Mouse (Mus musculus) G1E-ER4 (cell line): ENCODE measurements around the gene Myo1f. TPM values are rescaled to one million over a fixed set of nuclear protein-coding genes. Genes with fewer than 3 reads are reported as not detected.

Source experiments
- GATA1 ChIP-seq: IDR thresholded peaks from one replicate; pipeline ENCODE4 v1.8.0; 2012; ENCODE audit warnings: low read length, inconsistent platforms
- polyA plus RNA-seq: library from polyadenylated mRNA; stranded (reverse); fragments of >175 nt; gene quantifications from 2 replicates; pipeline ENCODE4 v1.2.3, GENCODE M21; 2012

Myo1f gene
- polyA plus RNA-seq, 1 experiment: not detected

DNA sequence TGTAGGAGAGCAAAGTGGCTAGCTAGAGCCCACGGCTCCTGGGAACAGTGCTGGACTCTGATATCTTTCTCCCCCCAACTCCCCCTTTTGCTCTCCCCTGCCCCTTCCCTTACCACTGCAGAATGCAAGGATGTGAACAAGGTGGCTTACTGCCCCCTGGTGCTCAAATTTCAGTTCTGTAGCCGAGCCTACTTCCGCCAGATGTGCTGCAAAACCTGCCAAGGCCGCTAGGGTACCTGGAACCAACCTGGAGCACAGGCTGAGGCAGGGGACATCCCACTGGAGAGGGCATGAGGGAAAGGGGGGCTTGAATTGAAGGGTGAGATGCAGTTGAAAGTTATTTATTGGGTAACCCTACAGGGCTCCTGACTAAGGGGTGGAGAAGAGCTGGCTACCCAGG is 2.5 kb upstream of the Myo1f start:
- no peak for TF ChIP-seq GATA1

DNA sequence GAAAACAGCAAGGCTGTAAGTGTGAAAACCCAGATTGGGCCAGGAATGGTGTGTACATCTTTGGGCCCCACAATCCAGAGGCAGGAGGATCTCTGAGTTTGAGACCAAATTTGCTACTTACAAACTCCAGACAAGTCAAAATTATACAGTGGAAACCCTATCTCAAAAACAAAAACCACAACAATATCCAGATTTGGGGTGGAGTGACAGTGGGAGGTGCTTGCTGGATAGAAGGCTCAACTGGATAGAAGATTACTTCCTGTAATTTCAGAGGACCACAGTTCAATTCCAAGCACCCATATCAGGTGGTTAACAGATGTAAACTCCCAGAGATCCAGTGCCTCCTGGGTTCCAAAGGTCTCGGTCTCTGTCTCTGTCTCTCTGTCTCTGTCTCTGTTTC is 971 bp upstream of the Myo1f start:
- TF ChIP-seq GATA1: no peak

DNA sequence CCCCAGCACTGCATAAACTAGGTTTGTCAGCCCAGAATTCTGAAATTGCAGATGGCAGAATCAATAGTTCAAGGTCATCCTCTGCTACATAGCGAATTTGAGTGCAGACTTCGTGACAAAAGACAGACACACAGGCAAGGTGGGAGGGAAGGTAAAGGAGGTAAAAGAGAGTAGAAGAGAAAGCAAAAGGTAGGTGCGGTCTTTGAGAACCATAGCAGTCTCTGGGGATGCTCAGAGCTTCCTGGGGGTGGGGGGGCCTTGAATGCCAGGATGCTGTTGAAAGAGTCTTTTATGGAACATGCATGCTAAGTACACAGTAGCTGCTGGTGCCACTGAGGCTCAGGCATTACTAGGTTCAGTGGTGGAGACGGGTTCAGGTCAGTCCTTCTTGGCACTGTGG is 2.4 kb downstream of the Myo1f start:
- no peak for TF ChIP-seq GATA1

DNA sequence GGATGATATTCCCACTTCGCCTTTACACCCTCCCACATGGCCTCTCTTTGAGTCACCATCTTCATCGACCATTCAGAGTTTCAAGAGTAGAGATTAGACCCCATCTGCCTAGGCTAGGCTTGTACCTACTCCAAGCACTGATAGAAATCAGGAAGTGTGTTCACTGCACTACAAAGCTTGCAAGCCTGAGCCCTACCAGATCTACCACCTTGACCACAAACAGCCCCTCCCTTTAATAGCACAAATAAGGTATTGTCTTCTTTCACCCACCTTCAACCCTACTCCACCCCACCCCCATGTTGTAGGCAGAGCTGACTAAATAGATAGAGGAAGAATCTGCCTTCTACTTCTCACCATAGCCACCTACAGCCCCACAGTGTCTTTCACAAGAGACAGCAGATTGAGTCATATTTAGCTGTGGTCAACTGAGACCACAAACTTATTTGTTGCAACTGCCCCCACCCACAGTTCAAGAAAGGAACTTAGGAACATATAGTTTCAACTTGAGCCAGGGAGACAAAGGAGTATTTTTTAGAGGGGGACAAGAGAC is 8.1 kb downstream of the Myo1f start:
- no peak for TF ChIP-seq GATA1

DNA sequence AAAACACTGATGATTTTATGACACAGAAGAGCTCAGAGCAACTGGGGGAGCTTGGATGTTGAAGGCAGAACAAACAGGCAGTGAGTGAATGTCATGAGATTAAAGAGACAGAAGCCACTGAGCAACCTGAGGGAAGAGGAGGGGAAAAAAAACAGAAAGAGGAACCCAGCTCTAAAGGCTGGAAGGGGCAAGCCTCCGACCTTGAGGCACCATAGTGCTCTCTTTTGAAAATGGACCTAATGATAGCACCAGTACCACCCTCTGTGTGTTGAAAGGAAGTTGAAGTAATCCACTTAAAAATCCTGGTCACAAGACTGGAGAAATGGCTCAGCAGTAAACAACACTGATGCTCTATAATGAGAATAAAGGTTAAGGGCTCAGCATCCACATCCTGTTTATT is 9.1 kb downstream of the Myo1f start:
- no peak for TF ChIP-seq GATA1

DNA sequence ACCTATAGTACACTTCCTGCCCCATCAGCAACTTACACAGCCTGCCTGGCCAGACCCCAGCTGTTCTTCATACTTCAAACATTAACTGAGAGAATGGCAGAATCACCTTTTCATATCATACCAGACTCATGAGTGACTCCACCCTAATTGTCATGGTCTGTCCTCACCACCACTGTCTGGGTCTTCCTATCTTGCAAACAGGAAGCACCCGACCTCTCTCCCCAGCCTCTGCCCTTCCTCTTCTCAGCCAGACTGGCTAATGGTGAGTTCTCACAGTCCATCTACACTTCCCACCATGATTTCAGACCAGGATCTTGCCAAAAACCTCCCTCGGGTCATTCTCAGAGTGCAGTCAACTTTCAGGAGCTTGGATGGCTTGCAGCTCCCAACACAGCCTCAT is 10.7 kb downstream of the Myo1f start:
- no peak for TF ChIP-seq GATA1

DNA sequence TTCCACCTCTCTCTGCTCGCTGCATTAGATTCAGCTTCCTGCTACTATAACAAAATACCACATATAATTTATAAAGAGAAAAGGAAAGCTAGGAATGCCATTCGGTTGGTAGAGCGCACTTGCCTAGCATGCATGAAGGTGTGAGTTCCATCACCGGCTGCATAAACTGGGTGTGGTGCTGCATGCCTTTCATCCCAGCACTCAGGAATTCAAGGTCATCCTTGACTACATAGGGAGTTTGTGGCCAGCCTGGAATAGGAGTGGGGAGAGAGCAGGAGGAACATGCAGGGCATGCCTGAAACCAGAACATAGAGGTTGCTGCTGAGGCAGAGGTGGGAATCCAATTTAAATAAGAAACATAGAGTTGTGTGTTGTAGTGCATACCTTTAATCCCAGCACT is 28.6 kb downstream of the Myo1f start:
- TF ChIP-seq GATA1: no peak

DNA sequence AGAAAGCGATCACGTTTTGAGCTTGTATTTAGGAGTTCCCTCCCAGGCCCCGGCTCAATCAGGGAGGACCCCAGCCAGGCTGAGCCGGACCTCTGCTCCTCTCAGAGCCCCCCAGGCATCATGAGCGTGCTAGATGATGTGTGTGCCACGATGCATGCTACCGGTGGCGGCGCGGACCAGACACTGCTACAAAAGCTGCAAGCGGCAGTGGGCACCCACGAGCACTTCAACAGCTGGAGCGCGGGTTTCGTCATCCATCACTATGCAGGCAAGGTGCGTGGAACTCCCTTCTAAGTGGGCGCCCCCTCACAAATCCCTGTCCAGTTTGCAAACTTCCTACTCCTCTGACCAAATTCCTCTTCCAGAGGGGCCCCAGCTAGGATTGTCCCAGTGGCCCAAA is 30.5 kb downstream of the Myo1f start:
- TF ChIP-seq GATA1: no peak

DNA sequence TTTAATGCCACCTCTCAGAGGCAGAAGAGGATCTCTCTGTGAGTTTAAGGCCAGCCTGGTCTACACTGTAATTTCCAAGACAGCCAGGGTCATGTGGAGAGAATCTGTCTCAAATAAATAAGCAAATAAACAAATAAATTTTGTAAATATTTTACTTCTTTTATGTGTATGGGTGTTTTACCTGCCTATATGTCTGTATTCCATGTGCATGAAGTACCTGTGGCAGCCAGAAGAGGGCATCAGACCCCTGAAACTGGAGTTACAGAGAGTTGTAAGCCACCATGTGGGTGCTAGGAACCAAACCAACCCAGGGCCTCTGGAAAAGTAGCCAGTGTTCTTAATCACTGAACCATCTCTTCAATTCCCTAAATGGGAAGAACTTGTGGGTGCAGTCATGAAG is 41.8 kb downstream of the Myo1f start:
- TF ChIP-seq GATA1: no peak

DNA sequence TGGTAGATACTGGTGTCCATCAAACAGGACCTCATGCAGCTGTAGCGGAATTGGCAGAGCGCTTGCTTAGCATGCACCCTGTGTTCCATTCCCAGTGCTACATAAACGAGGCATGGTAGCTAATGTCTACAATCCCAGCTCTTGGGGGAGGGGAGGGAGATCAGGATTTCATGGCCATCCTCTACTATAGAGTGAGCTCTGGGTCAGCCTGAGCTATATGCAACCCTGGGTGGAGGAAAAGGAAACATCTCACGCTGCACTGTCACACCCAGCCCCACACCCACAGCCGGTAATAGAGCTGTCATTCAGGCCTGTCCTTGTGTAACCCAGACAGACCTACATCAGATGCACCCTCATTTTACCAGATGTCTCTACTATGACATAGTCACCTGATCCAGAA is 43.0 kb downstream of the Myo1f start:
- TF ChIP-seq GATA1: no peak

DNA sequence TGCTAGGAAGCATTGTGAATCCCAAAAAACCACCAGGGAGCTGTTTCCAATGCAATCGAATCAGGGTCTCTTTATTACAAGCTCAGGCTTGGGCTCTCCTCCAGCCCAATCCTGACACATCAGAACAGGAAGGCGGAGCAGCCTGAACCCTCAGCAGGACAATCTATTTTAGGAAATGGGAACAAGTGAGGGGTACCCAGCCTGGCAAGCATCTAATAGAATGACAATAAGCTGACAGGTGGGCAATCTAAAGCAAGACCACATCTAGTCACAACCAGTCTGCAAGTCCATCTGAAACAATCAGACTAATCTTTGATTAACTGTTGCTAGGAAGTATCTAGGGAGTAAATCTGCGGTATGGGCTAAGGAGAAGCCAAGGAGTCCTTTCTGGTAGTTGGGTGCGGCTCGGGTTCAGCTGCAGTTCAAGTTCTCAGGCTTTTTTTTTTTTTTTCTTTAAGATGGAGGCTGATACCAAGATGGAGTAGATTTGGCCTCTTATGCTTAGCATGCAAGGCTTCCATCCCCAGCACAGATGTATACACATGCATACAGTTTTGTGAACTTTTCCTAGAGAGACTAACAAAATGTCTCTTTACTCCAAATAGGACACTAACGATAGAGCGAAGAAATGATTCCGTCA is 44.4 kb downstream of the Myo1f start:
- no peak for TF ChIP-seq GATA1

DNA sequence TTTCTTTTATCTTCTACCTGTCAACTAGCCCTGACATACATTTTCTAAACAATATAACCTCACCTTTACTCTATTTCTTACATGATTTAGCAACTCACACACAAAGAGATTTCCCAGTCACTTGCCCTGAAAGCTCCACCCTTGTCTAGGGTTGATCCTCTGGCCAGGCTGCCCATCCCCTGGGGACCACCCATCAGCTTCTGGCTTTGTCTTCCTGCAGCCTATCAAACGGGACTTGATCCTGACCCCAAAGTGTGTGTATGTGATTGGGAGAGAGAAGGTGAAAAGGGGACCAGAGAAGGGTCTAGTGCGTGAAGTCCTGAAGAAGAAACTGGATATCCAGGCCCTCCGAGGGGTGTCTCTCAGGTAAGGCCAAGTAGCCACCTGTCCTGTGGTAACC is 45.3 kb downstream of the Myo1f start:
- no peak for TF ChIP-seq GATA1

DNA sequence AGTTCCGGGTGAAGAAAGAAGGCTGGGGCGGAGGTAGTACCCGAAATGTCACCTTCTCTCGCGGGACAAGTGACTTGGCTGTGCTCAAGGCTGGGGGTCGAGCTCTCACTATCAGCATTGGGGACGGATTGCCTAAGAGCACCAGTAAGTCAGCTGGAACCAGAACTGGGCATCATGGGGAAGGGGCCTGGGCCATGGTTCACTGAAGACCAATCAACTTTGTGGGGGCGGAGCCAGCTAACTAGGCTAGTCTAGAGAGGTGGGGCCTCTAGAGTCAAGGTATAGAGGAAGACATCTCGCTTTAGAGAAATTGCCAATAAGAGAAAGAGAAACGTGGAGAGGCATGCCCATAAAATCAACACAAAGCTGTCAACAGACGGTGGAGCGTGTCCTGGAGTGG is 46.4 kb downstream of the Myo1f start:
- TF ChIP-seq GATA1: no peak

DNA sequence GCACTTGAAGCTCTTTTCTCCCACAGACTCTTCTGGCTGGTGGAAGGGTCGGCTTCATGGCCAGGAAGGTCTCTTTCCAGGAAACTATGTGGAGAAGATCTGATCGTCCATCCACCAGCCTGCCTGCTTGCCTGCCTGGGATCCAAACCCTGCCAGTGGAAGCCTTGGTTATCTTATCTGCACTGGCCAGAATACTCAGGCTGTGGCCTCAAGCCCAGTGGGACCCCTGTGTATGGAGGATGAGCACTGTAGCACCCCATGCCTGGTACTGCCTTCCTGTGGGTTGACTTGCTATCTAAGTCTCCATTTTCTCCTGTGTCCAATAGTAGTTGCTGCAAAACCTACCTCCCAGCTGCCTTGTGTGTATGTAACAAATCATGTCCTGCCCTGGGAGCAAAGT is 51.8 kb downstream of the Myo1f start:
- no peak for TF ChIP-seq GATA1

DNA sequence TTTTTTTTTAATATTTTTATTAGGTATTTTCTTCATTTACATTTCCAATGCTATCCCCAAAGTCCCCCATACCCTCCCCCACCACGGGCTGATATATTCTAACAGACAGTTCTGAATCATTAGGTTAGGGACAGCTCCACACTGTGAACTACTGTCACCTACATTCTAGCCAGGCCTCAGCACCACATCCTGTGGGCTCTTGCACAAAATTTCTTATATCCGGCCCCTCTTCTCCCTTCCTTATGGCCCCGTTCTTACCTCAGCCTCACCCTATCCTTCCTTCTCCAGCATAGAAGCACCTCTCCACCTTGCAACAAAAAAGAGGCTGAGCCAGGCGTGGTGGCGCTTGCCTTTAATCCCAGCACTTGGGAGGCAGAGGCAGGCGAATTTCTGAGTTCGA is 55.0 kb downstream of the Myo1f start:
- TF ChIP-seq GATA1: no peak

DNA sequence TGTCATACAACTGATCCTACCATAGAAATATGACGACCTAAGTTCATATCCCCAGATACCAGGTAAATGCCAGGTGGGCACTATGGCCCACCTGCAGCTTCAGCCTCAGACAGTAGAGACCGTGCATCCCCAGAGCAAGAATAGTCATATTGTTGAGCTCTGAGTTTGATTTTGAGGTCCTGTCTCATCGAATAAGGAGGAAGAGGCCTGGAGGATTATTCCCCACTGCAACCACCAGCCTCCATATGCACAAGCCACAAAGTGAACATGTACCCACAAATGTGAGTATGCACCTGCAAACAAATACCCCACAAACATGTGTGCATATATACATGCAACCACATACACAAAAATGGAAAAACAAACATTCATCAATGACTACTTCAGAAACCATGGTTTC is 71.8 kb downstream of the Myo1f start:
- TF ChIP-seq GATA1: no peak

DNA sequence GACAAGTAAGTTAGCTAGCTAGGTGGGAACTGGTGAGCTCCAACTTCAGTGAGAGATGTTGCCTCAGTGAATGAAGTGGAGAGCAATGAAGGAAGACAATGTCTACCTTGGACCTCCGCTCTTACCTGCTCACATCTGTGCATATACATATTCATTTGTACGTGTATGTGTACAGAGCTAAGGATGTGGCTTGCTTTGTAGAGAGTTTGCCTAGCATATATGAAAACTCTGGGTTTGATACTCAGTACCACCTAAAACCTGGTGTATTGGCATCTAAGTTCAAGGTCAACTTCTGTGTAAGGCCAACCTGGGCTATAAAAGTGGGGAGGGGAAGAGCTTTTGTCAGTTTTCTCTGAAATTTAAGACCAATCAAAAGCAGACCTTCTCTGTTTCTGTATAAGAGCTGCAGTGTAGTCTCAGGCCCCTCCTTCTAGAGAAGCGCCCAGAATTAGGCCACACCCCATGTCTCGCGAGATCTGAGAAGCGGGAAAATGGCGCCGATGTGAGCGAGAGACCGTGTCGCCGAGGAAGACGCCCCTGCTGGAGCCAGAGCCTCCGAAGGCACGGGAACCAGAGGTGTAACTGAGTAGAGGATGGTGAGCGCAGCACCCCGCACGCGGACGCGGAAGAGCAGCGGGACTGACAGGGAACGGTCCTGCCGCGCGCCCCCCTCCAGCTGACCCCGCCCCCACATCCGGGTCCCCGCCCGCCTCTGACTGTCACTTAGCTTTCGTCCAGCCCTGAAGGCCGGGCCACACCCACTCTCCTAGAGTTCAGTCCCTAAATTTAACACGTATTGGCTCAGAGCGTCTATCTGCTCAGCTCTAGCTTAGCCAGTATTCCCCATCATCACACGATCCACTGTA is 73.3 kb downstream of the Myo1f start, which contains the start of gene Zfp414:
TSS of gene Zfp414 (plus strand) at position 470 of the 866 bp plus-strand sequence.
- no peak for TF ChIP-seq GATA1
